Mouse (Mus musculus) CD8-positive naive resting alpha-beta T cell, adult 2 months (primary cell): ENCODE measurements around the gene Crkl.
"Not testable (repeated sequence)": the region's sequence is repeated elsewhere in the genome, so short reads cannot be mapped to it uniquely, and the experiment has no call there.

Source experiments
- DNase-seq, 2 experiments: peaks; one replicate each; pipeline ENCODE4 v3.0.0; 2022; ENCODE audit warnings: low read depth in 2 of 2, low spot score in 2 of 2

Crkl gene

DNA sequence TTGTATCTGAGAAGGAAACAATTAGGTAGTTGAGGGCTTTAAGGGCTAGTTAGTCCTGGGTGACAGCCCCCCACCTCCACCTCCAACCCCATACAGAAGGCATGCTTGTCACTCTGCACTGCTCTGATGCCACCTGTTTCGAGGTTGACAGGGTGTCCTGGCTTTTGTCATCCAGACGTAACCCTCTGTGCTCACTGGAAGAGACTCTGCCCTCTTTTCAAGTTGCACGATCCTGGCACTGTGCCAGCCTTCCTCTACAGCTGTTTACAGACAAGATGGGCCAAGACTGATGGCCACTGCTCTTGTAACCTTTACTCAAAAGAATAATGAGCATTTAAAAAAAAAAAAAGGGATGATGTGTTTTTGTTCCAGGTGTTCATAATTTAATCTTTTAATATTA, 34.7 kb downstream of the Crkl start:
- peak in 1 of 2 experiments; percentile 7 for DNase-seq

DNA sequence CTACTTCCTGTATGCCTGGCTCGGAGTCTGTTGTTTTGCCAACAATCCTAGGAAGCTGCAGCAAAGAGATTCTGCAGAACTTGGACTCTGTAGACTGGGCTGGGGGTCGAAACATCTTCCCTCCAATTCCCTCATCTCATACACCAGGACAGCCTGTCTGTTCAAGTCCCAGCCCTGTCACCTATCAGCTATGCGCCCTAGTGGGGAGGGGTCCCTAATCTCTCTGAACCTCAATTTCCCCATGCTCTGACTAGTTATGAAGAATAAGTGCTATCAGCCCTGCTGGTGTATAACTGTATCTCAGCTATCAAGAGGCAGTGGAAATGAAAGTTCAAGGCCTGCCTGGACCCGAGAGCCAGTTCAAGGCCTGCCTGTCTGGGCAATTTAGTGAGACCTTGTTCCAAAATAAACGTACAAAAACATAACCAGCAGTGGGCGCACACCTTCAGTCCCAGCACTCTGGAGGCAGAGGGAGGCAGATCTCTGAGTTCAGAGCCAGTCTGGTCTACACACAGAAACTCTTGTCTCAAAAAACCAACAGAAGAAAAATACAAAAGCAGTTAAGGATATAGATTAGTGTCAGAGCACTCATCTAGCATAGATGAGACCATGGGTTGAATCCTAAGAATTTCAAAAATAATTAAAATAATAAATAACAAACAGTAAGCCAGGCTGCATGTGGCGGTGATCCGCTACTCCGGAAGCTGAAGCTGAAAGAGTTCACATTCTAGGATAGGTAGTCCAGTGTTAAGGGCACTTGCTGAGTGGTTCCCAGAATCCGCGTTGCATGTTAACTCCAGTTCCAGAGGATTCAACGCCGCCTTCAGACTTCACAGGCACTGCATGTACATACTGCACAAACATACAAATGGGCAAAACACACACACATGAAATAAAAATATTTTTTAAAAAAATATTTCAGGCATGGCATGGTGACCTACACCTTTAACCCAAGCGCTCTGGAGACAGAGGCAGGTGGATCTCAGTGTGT, 37.0 kb downstream of the Crkl start:
- DNase-seq = peak in 1 of 2 experiments; percentile 27

DNA sequence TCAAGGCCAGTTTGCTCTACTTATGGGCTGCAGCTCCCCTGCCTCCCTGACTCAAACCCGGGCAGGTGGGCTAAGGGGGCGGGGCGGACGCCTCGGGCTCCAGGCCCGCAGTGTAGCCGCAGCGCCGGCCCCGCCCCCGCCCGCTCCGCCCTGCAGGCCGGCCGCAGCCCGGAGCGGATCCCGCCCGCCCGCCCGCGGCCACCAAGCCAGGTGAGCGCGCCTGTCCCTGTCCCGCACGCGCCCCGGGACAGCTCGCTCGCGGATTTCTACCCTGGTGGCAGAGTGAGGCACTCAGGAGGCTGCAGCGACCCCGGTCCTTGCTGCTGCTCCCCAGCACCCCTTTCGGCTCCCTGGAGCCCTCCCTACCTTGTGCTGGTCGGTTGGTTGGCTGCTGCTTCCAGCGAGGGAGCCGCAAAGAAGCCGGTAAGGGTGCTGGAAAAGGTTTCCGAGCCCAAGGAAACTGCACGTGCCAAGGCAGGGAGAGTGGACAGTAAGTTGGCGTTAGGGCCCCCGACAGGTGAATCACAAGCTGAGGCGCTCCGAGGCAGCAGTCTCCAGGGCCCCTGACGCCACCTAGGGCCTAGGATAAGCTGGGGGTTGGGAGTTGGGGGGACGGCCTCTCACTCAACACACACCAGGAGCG, 37.8 kb downstream of the Crkl start, which contains the start of gene Aifm3:
Gene Aifm3 (plus strand): TSS at position 143 of the 643 bp plus-strand sequence.
- peak in 1 of 2 experiments; percentile 5 for DNase-seq

DNA sequence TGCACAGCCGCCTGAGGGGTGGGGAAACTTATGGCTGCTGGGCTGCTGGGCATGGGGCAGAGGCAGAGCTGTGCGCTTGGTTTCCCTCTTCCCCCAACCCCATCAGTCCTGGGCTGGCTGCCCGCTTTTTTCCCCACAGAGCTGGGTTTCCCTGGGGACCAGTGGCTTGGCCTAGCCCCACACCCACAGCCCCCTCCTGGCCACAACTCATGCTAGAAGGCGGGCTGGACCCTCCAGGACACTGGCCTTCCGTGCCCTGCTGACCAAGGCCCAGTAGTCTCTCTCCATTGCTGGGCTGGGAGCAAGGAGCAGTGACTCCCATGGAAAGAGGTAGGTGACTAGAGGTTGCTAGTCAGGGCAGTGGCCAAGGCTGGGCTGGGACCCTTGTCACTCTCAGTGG, 39.4 kb downstream of the Crkl start:
- DNase-seq = no peak

DNA sequence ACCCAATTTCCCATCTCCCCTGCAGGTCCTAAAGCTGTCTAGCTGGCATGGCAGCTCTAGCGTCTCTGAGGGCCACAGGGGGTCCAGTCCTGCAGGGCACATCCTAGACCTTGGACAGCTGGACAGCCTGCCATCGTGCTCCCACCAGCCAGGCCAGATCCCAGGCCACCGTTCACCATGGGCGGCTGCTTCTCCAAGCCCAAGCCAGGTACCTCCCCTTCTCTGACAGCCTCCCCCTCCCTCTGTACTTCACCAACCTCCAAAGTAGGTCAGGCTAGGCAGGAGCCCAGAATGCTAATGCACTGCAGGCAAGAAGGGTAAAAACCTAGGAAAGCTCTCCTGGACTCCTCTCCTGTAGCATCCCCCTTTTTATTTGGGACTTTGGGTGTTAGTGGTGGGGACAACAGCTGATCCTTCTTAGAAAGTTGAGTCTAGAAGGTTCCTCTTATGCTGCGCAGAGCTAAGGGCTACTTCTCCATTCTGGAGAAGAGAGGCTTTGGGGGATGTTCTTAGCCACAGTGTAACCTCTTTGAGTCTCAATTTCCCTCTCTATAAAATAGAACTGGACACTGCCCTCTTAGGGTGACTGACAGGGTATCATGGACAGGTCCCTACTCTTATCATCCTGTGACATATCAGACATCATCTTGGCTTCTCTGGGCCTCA, 40.2 kb downstream of the Crkl start:
- no peak for DNase-seq

DNA sequence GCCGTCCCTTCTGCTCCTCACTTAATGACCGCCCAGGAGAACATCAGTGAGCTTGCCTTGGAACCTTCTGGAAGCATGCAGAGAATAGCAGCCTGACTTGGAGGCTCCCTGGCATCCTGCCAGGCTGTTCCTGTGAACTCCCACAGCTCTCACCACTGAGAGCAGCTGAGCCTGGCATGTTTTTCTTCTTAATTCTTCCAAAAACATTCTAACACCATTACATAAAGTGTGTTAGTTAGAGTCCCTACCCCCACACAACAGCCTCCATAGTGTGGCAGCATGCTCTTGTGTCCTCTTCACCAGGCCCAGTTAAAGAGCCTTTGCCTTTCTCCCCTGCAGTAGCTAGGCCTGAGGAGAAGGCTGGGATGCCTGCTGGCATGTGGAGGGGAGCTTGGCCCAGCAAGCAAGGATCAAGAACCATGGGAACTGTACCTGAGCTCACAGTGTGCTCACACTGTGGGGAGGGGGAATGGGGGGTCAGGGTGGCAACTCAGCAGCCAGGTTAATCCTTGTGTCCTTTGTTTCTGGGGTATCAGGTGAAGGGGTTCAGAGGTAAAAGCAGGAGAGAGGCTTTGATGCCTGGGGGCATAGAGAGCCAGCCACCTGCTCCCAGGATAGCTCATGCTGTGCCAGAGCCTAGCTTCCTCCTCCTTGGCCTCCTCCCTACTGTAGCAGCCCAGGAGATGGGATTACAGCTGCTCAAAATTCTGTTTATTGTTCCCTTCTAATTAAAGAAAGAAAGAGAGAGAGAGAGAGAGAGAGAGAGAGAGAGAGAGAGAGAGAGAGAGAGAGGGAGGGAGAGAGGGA, 44.9 kb downstream of the Crkl start:
- no peak for DNase-seq

DNA sequence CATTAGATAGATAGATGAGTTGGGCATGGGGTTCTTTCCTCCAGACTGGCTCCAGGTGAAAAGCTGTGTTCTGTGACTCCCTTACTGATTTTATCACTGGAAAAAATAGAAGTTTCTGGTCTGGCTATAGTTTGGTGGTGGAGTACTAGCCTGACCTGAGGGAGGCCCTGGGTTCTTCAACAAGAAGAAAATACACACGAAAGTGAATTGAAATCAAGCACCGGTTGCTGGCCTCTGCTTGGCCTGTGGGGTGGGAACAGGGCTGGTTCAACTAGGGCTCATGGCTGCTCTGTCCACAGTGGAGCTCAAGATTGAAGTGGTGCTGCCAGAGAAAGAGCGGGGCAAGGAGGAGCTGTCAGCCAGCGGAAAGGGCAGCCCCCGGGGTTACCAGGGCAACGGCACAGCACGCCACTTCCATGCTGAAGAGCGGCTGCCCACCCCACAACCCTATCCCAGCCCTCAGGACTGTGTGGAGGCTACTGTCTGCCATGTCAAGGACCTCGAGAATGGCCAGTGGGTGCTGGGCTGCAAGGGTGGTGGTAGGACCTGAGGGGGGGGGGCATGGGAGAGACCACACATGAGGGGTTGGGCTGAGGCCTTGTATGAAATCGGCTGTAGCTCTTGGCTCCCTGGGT, 47.6 kb downstream of the Crkl start:
- no peak for DNase-seq

DNA sequence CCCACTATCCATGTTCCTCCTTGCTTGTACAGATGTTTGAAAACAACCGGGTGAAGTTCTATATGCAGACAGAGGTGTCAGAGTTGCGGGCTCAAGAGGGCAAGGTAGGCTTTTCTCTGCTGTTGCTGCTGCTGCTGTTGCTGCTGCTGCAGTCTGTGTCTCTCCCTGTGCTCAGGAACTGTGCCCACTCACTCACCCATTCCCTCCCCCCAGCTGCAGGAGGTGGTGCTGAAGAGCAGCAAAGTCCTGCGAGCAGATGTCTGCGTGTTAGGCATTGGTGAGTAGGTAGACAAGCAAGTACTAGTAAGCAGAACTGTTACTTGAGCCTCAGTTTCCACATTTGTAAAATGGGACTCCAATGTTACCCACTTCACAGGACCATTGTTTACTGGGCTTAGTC, 50.9 kb downstream of the Crkl start:
- DNase-seq = no peak

DNA sequence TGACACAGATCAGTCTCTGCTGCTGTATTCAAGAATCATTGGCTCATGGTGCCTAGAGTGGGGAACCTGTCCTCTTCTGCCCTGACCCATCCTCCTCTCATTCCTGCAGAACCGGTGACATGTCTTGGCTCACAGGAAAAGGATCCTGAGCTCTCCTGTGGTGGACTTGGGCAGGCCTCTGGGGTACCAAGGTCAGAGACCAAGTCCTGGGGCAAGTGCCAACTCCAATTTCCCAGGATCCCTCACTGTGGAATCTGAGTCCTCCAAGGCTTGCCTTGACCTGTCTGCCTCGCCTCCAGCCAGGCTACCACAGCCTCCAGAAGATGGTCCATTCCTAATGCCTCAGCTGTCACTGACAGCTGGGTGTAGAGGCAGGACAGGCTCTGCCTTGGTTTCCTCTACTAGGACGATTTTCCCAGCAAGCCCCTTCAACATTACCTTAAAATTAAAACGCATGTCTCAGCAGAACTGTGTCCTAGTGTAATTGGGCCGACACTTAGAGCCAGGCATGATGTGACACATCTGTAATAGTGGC, 55.3 kb downstream of the Crkl start:
- DNase-seq = no peak

DNA sequence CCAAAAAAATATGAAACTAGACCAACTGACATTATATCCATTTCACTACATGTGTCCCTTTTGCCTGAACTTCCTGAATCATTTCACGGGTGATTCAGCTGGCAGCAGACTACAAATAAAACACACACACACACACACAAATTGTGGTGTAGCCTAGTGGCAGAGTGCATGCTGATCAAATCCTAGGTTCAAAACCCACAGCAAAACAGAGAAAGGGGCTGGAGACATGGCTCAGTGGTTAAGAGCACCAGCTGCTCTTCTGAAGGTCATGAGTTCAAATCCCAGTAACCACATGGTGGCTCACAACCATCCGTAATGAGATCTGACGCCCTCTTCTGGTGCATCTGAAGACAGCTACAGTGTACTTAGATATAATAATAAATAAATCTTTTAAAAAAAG, 56.2 kb downstream of the Crkl start:
- not testable (repeated sequence) for DNase-seq

DNA sequence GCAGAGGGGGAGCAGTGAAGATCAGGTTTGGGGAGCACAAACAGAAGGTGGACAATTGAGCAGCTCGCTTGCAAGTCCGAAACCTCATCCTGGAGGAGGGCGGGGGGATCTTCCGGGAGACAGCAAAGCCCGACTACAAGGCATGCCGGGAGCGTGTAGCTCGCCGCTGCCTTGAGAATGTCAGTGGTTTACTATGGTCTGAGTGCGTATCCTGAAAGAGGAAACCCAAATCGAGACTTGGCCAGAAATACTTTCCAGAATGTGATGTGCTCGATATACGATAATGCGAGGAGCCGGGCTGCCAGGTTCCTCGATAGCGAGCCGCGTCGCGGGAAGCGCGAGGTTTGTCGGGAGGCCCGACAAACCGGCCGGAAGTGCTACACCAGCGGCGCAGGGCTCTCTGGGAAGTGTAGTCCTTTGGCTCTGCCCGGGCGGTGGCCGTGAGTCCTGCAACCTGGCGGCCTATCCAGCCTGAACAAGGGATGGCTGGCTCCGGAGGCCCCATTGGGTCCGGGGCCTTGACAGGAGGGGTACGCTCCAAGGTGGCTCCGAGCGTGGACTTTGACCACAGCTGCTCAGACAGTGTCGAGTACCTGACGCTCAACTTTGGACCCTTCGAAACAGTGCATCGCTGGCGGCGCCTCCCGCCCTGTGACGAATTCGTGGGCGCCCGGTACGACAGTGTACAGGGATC, 56.9 kb downstream of the Crkl start, which contains the start of gene Lztr1:
Gene Lztr1 (plus strand): TSS at position 143 of the 694 bp plus-strand sequence.
- DNase-seq = peak; percentile 75 to 78

DNA sequence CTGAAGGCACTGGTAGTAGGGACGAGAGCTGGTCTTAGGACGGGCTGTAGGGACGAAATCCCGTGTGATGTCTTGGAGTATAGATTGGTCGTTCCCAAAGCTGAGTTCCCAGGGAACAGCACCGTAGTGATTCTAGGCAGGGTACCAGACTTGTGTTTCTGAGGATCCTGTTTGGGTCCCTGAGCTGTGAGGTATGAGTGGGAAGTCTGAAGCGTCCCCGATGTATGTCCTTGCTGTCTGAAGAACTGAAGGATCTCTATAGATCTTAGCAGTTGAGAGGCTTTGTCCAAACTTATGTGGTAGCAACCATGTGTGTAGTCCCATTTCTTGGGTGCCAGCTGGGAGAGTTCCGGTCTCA, 57.4 kb downstream of the Crkl start:
- no peak for DNase-seq

DNA sequence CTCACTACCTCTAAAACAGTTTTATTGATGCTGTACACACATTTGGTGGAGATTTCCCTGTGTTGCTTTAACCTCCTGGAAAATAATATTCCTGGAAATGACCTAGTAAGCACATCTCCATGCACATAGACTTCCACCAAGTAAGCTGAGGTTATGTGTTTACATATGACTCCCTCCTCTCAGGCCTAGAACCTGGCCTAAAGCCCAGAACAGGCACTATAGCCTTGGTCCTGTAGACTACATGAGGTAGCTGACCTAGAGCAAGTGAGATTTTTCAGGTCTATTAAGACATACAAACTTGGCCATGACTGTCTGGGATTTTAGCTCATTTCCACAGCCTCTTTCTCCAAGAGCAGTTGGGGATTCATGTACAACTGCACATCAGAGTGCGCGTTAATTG, 58.4 kb downstream of the Crkl start:
- no peak for DNase-seq

DNA sequence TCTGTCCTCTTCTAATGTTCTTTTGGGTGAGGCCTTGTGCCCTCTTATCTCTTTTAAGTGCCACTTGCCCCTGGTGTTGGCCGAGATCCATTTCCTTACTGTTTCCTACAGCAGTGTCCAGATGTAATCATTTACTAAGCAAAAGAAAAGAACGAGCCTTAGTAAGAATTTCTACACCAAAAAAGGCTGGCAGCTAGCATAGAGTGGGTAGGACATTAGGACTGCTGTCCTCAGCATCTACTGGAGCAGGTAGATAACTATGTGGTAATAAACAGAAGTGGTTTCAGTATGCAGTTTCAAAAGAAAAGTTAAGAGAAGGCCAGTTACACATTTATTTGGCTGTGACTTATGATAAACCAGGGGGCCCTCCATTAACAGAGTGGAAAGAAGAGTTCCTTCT, 58.9 kb downstream of the Crkl start:
- DNase-seq = no peak

DNA sequence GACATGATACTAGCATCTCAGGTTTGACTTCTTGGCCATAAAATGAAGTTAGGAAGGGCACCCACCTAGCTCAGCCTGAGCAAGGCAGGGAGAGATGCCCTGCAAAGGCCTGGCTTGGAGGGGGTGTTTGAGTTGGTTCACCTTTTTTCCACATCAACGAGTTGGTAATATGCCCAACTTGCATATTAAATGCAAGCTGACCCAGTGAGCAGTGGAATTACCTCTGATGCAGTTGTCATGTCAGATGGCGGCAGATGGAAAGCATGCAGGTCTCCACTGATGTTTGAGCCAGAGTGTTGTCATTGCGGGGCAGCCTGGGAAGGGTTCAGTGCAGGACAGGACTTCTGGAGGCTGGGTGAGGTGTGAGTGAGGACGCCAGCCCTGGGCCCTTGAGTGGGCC, 59.6 kb downstream of the Crkl start:
- no peak for DNase-seq

DNA sequence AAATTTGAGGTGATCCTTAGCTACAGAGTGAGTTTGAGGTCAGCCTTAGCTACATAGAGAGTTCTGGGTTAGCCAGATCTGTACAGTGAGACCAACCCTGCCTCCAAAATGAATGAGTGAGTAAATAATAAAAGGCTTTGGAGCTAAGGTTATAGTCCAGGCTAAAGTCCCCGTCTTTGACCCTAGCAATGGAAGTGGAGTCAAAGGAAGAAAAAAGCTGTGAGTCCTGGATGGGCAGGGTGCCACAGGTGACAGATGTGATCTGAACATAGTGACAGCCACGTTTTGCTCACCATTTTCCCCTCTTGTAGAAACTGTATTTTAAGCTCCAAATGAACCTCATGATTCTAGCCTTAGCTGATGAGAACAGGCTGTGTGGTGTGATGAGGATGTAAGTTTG, 67.1 kb downstream of the Crkl start:
- no peak for DNase-seq

DNA sequence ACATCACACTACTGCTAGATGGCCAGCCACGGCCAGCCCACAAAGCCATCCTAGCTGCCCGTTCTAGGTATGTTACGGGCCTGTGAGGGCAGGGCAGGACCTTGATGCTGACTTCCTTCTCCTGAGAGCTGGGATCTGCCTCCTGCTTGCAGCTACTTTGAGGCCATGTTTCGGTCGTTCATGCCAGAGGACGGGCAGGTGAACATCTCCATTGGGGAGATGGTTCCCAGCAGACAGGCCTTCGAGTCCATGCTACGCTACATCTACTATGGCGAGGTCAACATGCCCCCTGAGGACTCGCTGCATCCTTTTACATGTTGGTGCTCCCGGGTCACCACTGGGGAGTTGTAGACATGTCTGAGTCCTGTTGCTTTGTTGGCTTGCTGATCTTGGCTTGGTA, 72.4 kb downstream of the Crkl start:
- no peak for DNase-seq

DNA sequence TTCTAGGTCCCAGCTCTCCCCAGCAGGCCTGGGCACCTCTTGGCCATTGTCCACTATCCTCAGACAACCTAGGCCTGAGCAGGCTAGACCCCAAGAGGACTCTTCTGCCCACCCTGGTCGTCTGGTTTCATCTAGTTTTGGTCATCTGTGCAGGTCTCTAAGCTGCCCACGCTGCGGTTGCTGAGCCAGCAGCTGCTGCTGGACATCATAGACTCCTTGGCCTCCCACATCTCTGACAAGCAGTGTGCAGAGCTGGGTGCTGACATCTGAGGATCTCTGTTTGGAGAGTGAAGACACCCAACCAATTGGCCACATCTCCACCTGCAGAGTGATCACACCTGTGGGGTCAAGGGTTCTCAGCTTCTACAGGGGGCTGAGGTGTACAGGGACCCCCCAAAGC, 73.7 kb downstream of the Crkl start:
- DNase-seq = no peak

DNA sequence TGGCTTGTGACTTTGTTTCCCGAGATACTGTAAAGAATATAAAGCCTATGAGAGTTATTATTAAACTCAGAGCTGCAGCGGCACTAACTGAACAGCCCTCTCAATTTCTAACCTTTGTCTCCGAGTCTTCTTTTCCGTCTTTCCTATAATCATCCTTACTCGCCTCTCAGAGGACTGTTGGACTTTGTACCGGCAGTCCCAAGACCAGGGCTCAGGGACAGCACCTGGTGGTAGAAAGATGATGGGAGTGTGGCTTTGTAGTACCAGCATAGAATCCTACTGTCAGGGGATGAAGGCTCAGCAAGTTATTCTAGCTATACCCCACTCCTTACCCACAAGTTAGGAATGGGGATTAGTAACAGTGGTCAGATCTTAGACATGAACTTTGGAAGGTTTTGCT, 74.4 kb downstream of the Crkl start:
- DNase-seq = no peak

DNA sequence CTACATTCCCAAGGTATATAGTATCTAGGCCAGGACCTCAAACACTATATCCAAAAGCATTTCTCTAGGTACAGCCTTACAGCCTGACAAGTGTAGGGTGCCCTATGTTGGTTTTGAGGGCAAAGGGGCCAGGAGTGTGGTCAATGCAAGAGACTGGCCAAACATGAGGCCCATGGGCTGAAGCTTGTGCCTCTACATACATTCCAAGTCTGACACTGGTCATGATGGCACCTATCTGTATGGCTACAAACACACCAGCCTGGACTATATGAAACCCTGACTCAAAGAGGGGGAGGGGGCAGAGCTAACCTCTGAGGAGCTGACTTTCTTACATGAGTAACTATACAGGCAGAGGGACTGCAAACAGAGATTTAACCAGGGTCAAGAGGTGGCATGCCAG, 75.8 kb downstream of the Crkl start:
- DNase-seq = no peak
